Mouse (Mus musculus) heart, adult 2 months (tissue): ENCODE results near the gene Slf2. TPM values are rescaled to one million over a fixed set of nuclear protein-coding genes. Genes with fewer than 3 reads are reported as not detected.

Experiments used
- DNase-seq, 2 experiments: peaks; one replicate each; pipeline ENCODE4 v3.0.0; 2021
- H3K27ac ChIP-seq: fragments of 200-600 bp; 2 replicates; pipeline ENCODE4 v1.8.1; 2022
- H3K27me3 ChIP-seq: fragments of 200-500 bp; 2 replicates; pipeline ENCODE4 v1.6.1; 2012; ENCODE audit warnings: mild to moderate bottlenecking, low read length, inconsistent platforms, mixed read lengths; ENCODE audit not compliant: control insufficient read depth, insufficient read depth
- H3K36me3 ChIP-seq: fragments of 200-500 bp; 2 replicates; pipeline ENCODE4 v1.6.1; 2012; ENCODE audit warnings: low read length, inconsistent platforms; ENCODE audit not compliant: control insufficient read depth, insufficient read depth
- H3K4me1 ChIP-seq: fragments of 200-500 bp; 2 replicates; pipeline ENCODE4 v1.6.1; 2011; ENCODE audit warnings: low read length; ENCODE audit not compliant: control insufficient read depth, insufficient read depth
- H3K4me3 ChIP-seq: fragments of 200-600 bp; 2 replicates; pipeline ENCODE4 v1.8.1; 2022
- H3K79me2 ChIP-seq: fragments of 200-500 bp; replicated peaks from 2 replicates; pipeline ENCODE4 v1.6.1; 2012; ENCODE audit warnings: mild to moderate bottlenecking, inconsistent platforms, low read length, moderate library complexity, mixed read lengths; ENCODE audit not compliant: control insufficient read depth, insufficient read depth
- H3K9ac ChIP-seq: fragments of 200-500 bp; 2 replicates; pipeline ENCODE4 v1.6.1; 2012; ENCODE audit warnings: low read depth, mild to moderate bottlenecking, control low read depth, inconsistent platforms, low read length, mixed read lengths
- CTCF ChIP-seq: fragments of 200-600 bp; IDR thresholded peaks from 2 replicates; pipeline ENCODE4 v1.8.1; 2022; ENCODE audit warnings: antibody characterized with exemption, mild to moderate bottlenecking, moderate library complexity
- EP300 ChIP-seq: fragments of 200-500 bp; IDR thresholded peaks from 2 replicates; pipeline ENCODE4 v1.6.1; 2011; ENCODE audit warnings: low read depth, low read length, control low read depth; ENCODE audit not compliant: insufficient read depth
- POLR2A ChIP-seq: fragments of 200-500 bp; IDR thresholded peaks from 2 replicates; pipeline ENCODE4 v1.6.1; 2011; ENCODE audit warnings: mild to moderate bottlenecking, low read depth, low read length, control low read depth; ENCODE audit not compliant: insufficient read depth
- WGBS: fragments of 180-500 bp; shearing (Covaris S2); methylation state at CpG from one replicate; pipeline ENCODE4 v1.1.7; 2018; 5-methylcytosine and 5-hydroxymethylcytosine counted together
- intact Hi-C: fragments of 180-260 bp; cut with DNase I; formaldehyde crosslinking; loops from one replicate; pipeline ENCODE4 v1.15.1; 2025
- polyA plus RNA-seq: library from polyadenylated mRNA; depleted of rRNA; stranded (reverse); fragments of >200 nt; gene quantifications from 2 replicates; pipeline ENCODE4 v1.2.3, GENCODE M21; 2012
- total RNA-seq, 2 experiments: library from RNA; stranded (reverse); gene quantifications; 2 replicates each; pipeline ENCODE4 v1.2.3; 2021

Slf2 gene
- total and polyA plus RNA-seq, 3 experiments, result 16.6 to 23.0 (median 18.4) TPM

DNA sequence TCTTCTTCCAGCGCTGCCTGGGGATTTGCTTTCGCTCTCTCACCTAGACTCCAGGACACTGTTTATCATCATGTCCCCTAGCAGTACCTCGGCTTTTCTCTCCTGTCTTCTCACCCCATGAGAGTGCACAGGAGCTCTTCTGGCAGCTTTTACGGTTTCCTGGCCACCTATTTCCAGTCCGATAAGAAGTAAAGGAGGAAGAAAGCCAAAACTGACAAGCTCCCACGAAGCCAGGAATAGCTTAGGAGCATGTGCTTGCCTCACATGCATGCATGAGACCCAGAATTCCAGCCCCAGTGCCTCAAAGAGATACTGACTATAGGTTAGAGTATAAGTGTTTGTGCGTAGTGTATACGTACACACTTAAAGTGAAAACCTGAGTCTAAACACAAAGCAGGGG, 2.8 kb upstream of the Slf2 start:
- H3K4me1 ChIP-seq, result peaks cover 6% of the 10 kb centered on the region
- H3K36me3 ChIP-seq, result peaks cover 13% of the 10 kb centered on the region
- H3K27ac ChIP-seq, result peak overlapping the region; percentile 69
- intact Hi-C loops, result no loop called here
- peak overlapping the region; percentile 0; the same call in 1 of the 2 replicates for H3K4me3 ChIP-seq
- peak; percentile 31 to 55 for DNase-seq
- TF ChIP-seq CTCF, result no peak
- 0 out of 2 replicates have a peak, but pooled peaks have one; percentile 55 for TF ChIP-seq EP300
- TF ChIP-seq POLR2A, result 0 out of 2 replicates have a peak, but pooled peaks have one; percentile 26
- peak overlapping the region; percentile 49 for H3K9ac ChIP-seq
- WGBS, result 19% methylated on average over 8 of the region's 8 CpGs
- H3K27me3 ChIP-seq, result no peaks in the 10 kb centered on the region
- H3K79me2 ChIP-seq, result no peaks in the 10 kb centered on the region

DNA sequence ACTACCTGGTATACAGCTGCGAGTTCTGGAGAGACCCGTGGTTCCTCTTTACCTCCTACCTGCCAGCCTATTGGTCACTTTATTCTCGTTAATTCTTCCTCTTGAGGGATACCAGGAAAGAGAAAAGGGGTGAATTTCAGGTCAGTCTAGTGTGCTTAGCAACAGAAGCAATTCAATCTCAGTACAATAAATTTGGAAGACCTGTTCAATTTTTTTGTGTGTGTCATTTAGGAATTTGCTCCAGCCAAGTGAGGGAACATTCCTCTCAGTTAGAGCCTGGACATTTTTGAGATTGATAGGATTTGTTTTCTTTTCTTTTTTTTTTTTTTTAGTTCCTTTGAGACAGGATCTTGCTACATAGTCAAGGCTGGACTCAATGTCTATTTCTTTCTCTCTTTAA, 1.7 kb upstream of the Slf2 start:
- peaks cover 17% of the 10 kb centered on the region for H3K36me3 ChIP-seq
- no peak overlapping the region for H3K4me3 ChIP-seq
- 25% methylated on average over 3 of the region's 3 CpGs for WGBS
- no peak overlapping the region for H3K9ac ChIP-seq
- no peak for DNase-seq
- H3K79me2 ChIP-seq, result no peaks in the 10 kb centered on the region
- peaks cover 6% of the 10 kb centered on the region for H3K4me1 ChIP-seq
- TF ChIP-seq EP300 (no peak), CTCF (no peak), POLR2A (no peak)
- intact Hi-C loops, result no loop called here
- no peak overlapping the region; the same call in 1 of the 2 replicates for H3K27ac ChIP-seq
- H3K27me3 ChIP-seq, result no peaks in the 10 kb centered on the region

DNA sequence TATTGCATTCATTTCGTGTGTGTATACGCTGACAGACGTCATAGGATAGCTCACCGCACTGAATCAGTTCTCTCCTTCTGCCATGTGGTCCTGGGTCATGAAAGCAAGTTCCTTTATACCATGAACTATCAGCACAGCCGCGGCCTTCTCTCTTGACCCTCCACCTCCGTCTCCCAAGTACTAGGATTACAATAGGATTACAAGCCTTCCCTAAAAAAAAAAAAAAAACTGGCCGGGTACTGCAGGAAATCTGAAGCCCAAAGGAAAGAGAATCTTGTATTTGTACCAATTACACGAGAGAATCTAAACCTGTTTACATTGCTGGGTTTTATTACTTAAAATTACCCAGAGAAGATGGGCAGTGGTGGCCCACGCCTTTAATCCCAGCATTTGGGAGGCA, 1.3 kb upstream of the Slf2 start:
- Histone ChIP-seq H3K4me1 (peaks cover 6% of the 10 kb centered on the region), H3K4me3 (no peak overlapping the region), H3K79me2 (no peaks in the 10 kb centered on the region), H3K9ac (no peak overlapping the region), H3K27ac (no peak overlapping the region), H3K36me3 (peaks cover 17% of the 10 kb centered on the region), H3K27me3 (no peaks in the 10 kb centered on the region)
- intact Hi-C loops, result loop anchor here (5.0 kb wide), 1 partner anchor 88 kb away; no protein-coding TSS in a partner anchor
- 53% methylated on average over 10 of the region's 10 CpGs for WGBS
- no peak for DNase-seq
- TF ChIP-seq EP300 (no peak), CTCF (no peak), POLR2A (no peak)

DNA sequence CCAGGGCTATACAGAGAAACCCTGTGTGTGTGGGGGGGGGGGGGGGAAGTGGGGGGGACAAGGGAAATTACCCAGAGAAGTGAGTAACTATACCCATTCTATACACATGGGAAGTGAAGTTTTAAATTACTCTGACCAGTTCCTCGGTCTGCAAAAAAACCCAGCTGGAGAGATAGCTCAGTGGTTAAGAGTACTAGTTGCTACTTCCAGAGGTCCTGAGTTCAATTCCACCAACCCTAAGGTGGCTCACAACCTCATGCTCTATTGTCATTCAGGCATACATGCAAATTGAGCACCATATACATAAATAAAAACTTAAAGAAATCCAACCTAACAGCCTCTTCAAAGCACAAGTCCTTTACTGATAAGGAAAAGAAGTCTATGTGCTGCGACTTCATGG, 829 bp upstream of the Slf2 start:
- intact Hi-C loops, result loop anchor here (5.0 kb wide), 1 partner anchor 87 kb away; no protein-coding TSS in a partner anchor
- H3K36me3 ChIP-seq, result peaks cover 17% of the 10 kb centered on the region
- TF ChIP-seq EP300, result no peak
- no peak for TF ChIP-seq CTCF
- TF ChIP-seq POLR2A, result no peak
- no peak for DNase-seq
- H3K27me3 ChIP-seq, result no peaks in the 10 kb centered on the region
- H3K79me2 ChIP-seq, result no peaks in the 10 kb centered on the region
- WGBS, result 10% methylated on average over 2 of the region's 2 CpGs
- H3K27ac ChIP-seq, result peak overlapping the region; percentile 80
- peak overlapping the region; percentile 79; the same call in 1 of the 2 replicates for H3K4me3 ChIP-seq
- H3K9ac ChIP-seq, result no peak overlapping the region
- H3K4me1 ChIP-seq, result peaks cover 6% of the 10 kb centered on the region

DNA sequence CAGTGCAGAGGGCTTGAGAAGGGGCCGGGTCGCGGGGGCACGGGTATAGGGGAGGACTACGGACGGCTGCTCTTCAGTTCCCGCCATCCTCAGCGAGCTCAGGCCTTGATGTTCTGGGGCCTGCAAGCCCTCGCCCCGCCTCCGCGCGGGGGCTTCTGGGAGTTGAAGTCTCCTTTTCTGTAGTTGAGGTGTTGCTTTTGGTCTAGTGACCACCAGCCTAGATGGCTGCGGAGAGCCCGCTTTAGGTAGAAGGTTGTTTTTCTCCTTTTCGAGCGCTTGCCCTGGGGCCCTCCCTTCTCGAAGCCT, 456 bp downstream of the Slf2 start:
- Histone ChIP-seq H3K4me1 (peaks cover 6% of the 10 kb centered on the region), H3K4me3 (peak overlapping the region; percentile 79), H3K79me2 (no peaks in the 10 kb centered on the region), H3K36me3 (peaks cover 20% of the 10 kb centered on the region), H3K9ac (peak overlapping the region; percentile 80), H3K27ac (peak overlapping the region; percentile 87), H3K27me3 (no peaks in the 10 kb centered on the region)
- 2% methylated on average over 18 of the region's 18 CpGs for WGBS
- TF ChIP-seq CTCF (no peak), POLR2A (no peak; the same call in 1 of the 2 replicates), EP300 (no peak)
- intact Hi-C loops, result loop anchor here (5.0 kb wide), 1 partner anchor 86 kb away; no protein-coding TSS in a partner anchor
- peak; percentile 89 to 90 for DNase-seq

DNA sequence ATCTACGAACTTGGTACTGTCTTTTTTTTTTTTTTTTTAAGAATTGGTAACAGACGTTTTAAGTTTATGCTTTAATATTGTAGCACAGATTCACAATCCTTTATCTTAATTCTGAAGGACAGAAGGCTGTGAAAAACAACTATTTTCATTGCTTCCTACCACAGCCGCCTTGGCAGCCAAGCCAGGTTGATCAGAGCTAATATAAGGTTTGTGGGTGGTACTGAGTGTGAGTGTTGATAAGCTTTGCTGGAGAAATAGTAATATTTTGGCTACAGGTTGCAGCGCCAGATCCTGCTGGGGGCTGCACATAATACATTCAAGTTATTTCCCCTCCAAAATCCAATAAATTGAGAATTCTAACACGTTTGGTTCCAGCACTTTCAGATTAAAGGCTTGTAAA, 1.1 kb downstream of the Slf2 start:
- H3K9ac ChIP-seq, result no peak overlapping the region
- TF ChIP-seq EP300 (no peak), CTCF (no peak), POLR2A (no peak)
- no peak for DNase-seq
- H3K36me3 ChIP-seq, result peaks cover 23% of the 10 kb centered on the region
- no peaks in the 10 kb centered on the region for H3K27me3 ChIP-seq
- intact Hi-C loops, result loop anchor here (5.0 kb wide), 1 partner anchor 85 kb away; no protein-coding TSS in a partner anchor
- no peaks in the 10 kb centered on the region for H3K79me2 ChIP-seq
- peak overlapping the region; percentile 79 for H3K4me3 ChIP-seq
- 24% methylated on average over 5 of the region's 5 CpGs for WGBS
- peaks cover 6% of the 10 kb centered on the region for H3K4me1 ChIP-seq
- H3K27ac ChIP-seq, result no peak overlapping the region; the same call in 1 of the 2 replicates
